Mouse (Mus musculus): ENCODE measurements around the gene Agap2.

The Agap2 gene

GRCm38 (mm10) chr10:127075080-127075479 lies at the start of gene Agap2:
TSS of gene Agap2 (plus strand) at chr10:127075284.
- DNase-seq (ENCODE audit: low read depth in 1 of 2, low spot score in 2 of 2) = peak in 1 of 2 experiments; percentile 33

GRCm38 (mm10) chr10:127030336-127031296 lies 44.5 kb upstream of the Agap2 start, which contains the start of gene Tsfm:
TSS of gene Tsfm (minus strand) at chr10:127030840.
- peak; percentile 67 to 81 for DNase-seq (ENCODE audit: low read depth in 1 of 2, low spot score in 2 of 2)

GRCm38 (mm10) chr10:127033301-127033741 lies 41.8 kb upstream of the Agap2 start:
- no peak for DNase-seq (ENCODE audit: low read depth in 1 of 2, low spot score in 2 of 2)

- no peak for DNase-seq (ENCODE audit: low read depth in 1 of 2, low spot score in 2 of 2)
Observed at GRCm38 (mm10) chr10:127036273-127036672, 38.8 kb upstream of the Agap2 start.

- no peak for DNase-seq (ENCODE audit: low read depth in 1 of 2, low spot score in 2 of 2)
Observed at GRCm38 (mm10) chr10:127037641-127038040, 37.4 kb upstream of the Agap2 start.

GRCm38 (mm10) chr10:127040569-127041214 lies 34.4 kb upstream of the Agap2 start:
- no peak for DNase-seq (ENCODE audit: low read depth in 1 of 2, low spot score in 2 of 2)

- no peak for DNase-seq (ENCODE audit: low read depth in 1 of 2, low spot score in 2 of 2)
Observed at GRCm38 (mm10) chr10:127041274-127041766, 33.8 kb upstream of the Agap2 start, which contains the start of the genes Mettl1 and Eef1akmt3. TSS of gene Mettl1 (plus strand) at chr10:127041414. TSS of gene Eef1akmt3 (minus strand) at chr10:127041513.

GRCm38 (mm10) chr10:127041774-127042338 lies 33.2 kb upstream of the Agap2 start:
- DNase-seq (ENCODE audit: low read depth in 1 of 2, low spot score in 2 of 2) = peak; percentile 48 to 79

- DNase-seq (ENCODE audit: low read depth in 1 of 2, low spot score in 2 of 2) = no peak
Observed at GRCm38 (mm10) chr10:127042468-127043115, 32.5 kb upstream of the Agap2 start.

- no peak for DNase-seq (ENCODE audit: low read depth in 1 of 2, low spot score in 2 of 2)
Observed at GRCm38 (mm10) chr10:127043187-127043586, 31.9 kb upstream of the Agap2 start.

- DNase-seq (ENCODE audit: low read depth in 1 of 2, low spot score in 2 of 2) = no peak
Observed at GRCm38 (mm10) chr10:127047954-127048353, 27.1 kb upstream of the Agap2 start, which contains the start of gene Cyp27b1. TSS of gene Cyp27b1 (plus strand) at chr10:127048250.

GRCm38 (mm10) chr10:127048608-127049394 lies 26.3 kb upstream of the Agap2 start:
- no peak for DNase-seq (ENCODE audit: low read depth in 1 of 2, low spot score in 2 of 2)

GRCm38 (mm10) chr10:127049395-127050118 lies 25.5 kb upstream of the Agap2 start:
- no peak for DNase-seq (ENCODE audit: low read depth in 1 of 2, low spot score in 2 of 2)

- no peak for DNase-seq (ENCODE audit: low read depth in 1 of 2, low spot score in 2 of 2)
Observed at GRCm38 (mm10) chr10:127050119-127050474, 25.0 kb upstream of the Agap2 start.

- DNase-seq (ENCODE audit: low read depth in 1 of 2, low spot score in 2 of 2) = no peak
Observed at GRCm38 (mm10) chr10:127054646-127055045, 20.4 kb upstream of the Agap2 start.

GRCm38 (mm10) chr10:127055406-127055805 lies 19.7 kb upstream of the Agap2 start:
- no peak for DNase-seq (ENCODE audit: low read depth in 1 of 2, low spot score in 2 of 2)

GRCm38 (mm10) chr10:127056490-127056889 lies 18.6 kb upstream of the Agap2 start:
- no peak for DNase-seq (ENCODE audit: low read depth in 1 of 2, low spot score in 2 of 2)

- DNase-seq (ENCODE audit: low read depth in 1 of 2, low spot score in 2 of 2) = peak in 1 of 2 experiments; percentile 64
Observed at GRCm38 (mm10) chr10:127058161-127058560, 16.9 kb upstream of the Agap2 start.

- DNase-seq (ENCODE audit: low read depth in 1 of 2, low spot score in 2 of 2) = no peak
Observed at GRCm38 (mm10) chr10:127058708-127059107, 16.4 kb upstream of the Agap2 start.
